Mouse (Mus musculus) spleen, adult 12 weeks (tissue): ENCODE measurements around the gene Tgfa.

Experiments used
- DNase-seq: peaks from one replicate; pipeline ENCODE4 v3.0.0; 2022; ENCODE audit warnings: low spot score

Gene Tgfa

DNA sequence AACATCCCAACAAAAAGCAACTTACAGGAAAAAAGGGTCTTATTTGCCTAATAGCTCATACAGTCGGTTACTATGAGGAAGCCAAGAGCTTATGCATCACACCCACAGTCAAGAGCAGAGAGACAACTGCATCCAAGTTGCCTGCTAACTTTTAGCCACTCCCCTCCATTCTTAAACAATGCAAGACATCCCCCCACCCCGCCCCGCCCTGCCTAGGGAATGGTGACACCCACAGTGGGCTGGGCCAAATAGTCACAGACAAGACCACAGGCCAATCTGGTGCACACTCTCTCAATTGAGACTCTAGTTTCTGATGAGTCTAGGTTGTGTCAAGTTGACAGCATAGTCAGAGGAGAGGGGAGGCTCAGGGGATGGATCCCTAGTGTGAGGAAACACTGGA lies 101.1 kb downstream of the Tgfa start:
- DNase-seq = no peak

DNA sequence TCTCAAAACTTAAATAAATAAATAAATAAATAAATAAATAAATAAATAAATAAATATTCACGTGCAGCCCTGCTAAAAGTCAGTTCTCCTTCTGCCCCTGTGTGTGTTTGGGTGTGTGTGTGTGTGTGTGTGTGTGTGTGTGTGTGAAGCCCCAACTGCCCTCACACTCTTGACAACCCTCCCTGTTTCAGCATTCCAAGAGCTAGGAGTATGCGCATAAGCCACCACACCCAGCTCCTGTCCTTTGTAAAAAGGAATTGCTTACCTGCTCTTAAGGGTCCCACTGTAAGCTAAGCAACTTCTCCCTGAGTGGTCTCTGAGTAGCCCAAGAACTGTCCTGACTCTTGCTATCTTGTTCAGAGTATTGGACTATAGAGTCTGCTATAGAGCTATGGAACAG lies 101.9 kb downstream of the Tgfa start:
- no peak for DNase-seq

DNA sequence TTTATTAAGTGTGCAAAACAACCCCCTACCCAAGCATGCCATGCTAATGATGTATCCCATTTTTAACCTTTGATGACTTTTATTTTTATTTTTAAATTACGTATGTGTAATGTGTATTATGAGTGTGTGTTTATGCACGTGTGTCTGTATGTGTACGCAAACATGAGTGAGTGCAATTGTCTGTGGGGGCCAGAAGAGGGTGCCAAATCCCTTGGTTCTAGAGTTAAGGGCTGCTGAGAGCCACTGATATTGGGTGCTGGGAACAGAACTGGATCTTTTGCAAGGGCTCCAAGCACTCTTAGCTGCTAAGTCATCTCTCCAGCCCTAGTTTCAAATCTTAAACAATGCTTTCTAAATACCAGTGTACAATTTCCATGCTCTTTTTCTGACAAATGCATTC lies 103.9 kb downstream of the Tgfa start:
- no peak for DNase-seq

GRCm38 (mm10) chr6:86299381-86299780 lies 104.4 kb downstream of the Tgfa start:
- DNase-seq = no peak

GRCm38 (mm10) chr6:86305680-86306079 lies 110.7 kb downstream of the Tgfa start:
- DNase-seq = no peak

DNA sequence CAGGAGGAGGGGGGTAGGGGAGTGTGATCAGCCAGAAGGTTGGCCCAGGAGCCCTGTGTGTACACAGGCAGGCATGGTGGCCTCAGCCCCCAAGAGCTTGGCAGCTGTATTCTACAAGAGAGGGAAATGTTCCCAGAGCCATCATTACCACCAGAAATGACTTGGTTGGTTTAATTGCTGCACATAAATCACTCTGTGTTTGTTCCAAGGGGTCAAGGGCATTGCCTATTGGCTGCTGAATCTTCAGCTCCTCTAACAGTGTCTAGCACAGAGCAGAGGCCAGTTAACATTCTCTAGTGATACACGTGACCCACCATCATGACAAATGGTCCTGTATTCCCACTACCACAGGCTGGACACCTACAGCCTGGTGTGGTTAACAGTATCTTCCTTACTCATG lies 119.0 kb downstream of the Tgfa start:
- DNase-seq = no peak

DNA sequence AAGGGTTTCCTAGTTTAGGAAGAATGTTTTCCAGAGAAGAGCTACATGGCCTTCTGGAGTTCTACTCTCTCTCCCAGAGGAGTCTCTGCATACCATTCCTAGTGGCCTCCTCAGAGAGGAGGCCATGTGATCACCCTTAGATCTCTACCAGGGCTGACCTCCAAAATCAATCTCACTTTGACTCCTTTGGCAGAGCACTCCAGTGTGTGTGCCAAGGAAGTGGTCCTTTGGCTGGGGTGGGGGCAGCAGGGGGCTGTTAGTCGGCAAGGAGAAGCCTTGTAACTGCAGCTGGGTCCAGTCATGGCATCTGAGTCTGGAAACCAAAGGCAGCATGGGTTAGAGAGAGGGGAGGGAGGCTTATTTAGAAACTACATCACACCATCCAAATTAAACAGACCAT lies 122.0 kb downstream of the Tgfa start:
- DNase-seq = no peak

DNA sequence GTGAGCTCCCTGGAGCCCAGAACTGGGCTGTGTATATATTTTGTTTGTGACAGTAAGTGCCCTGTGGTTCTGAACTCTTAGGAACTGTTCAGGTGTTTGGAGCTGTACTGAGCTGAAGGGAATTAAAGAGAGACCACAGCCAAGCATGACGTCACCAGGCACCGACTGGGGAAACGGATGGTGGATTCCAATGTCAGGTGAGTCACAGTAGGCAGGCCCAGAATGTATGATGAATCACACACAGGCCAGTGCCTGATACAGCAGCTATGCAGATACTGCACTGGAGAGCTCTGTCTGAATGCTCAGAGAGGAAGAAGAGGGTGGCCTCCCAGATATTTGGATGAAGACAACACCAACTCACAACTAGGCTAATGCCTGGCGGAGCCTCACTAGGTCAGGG lies 123.8 kb downstream of the Tgfa start:
- DNase-seq = no peak

DNA sequence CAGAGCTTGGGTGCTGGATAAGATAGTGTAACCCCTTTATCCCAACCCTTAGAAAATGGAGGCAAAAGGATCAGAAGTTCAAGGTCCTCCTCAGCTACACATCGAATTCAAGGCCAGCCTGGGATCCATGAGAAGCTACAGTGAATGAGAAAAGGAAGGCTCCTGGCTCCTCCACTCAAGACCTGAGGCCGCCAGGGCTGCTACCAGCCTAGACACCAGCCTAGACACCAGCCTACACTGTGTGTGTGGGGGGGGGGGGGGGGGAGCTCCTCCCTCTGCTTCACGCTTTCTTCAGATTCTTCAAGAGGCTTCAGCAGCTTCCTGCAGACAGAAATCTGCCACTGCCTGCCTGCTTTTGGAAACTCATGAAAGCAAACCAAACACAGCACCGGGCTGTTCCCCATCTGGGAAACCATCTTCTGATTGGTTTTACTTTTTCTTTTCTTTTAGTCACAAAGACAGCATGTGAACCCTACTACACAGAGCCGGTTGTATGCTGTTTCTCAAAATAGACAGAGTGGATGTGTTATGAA lies 127.1 kb downstream of the Tgfa start:
- no peak for DNase-seq

DNA sequence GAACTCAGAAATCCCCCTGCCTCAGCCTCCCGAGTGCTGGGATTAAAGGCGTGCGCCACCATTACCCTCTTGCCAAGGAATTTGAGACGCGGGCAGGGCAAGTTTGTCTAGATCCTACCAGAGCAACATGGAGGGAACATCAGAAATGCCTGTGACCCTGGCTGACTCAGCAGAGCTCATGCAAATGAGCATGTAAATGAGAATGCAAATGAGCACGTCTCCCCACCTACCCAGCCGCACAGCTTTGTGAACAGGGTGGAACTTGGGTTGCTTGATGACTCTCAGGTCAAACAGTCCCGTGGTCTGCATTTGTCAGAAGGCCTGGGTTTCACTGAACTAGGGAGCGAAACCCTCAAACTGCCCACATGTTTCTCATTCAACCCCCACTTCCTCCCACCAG lies 128.0 kb downstream of the Tgfa start:
- DNase-seq = no peak

GRCm38 (mm10) chr6:86324400-86324799 lies 129.4 kb downstream of the Tgfa start:
- DNase-seq = no peak
